Comparison of ENCODE assay signal across 8 mouse cellular contexts in genomic region chr5:48599481-48600040, GRCm38 (mm10).
A peak's percentile ranks its signal among the peaks of the same experiment; 100 is the strongest.
DNase-seq lines count a peak whose midpoint lies in the region; ATAC-seq lines count a peak whose summit lies in the region.

No protein-coding gene starts in this region.

- H3K27ac ChIP-seq in kidney, embryonic 16.5 days (ENCODE audit: low read length), result no peak overlapping the region
- H3K27ac ChIP-seq in hindbrain, embryonic 11.5 days (ENCODE audit: low read depth, low read length), result no peak overlapping the region
- no peak overlapping the region for H3K27ac ChIP-seq in neural tube, embryonic 11.5 days (ENCODE audit: low read depth, low read length)

- no peaks in the 10 kb centered on the region for H3K36me3 ChIP-seq in kidney, embryonic 16.5 days (ENCODE audit: insufficient read depth, low read length)
- H3K36me3 ChIP-seq in hindbrain, embryonic 11.5 days (ENCODE audit: control insufficient read depth, insufficient read depth, low read length), result no peaks in the 10 kb centered on the region
- no peaks in the 10 kb centered on the region for H3K36me3 ChIP-seq in neural tube, embryonic 11.5 days (ENCODE audit: control insufficient read depth, insufficient read depth, low read length)

- WGBS in kidney, embryonic 16.5 days, result 1% methylated on average over 12 of the region's 12 CpGs
- under 1% methylated on average over 12 of the region's 12 CpGs for WGBS in hindbrain, embryonic 11.5 days
- 3% methylated on average over 12 of the region's 12 CpGs for WGBS in neural tube, embryonic 11.5 days

- peak overlapping the region; percentile 42 for H3K4me2 ChIP-seq in kidney, embryonic 16.5 days (replicated peaks; ENCODE audit: low read depth, low read length)
- peak overlapping the region; percentile 39 for H3K4me2 ChIP-seq in hindbrain, embryonic 11.5 days (replicated peaks; ENCODE audit: low read depth, low read length)
- H3K4me2 ChIP-seq in neural tube, embryonic 11.5 days (ENCODE audit: low read depth), result peak overlapping the region; percentile 40

- ATAC-seq in kidney, embryonic 16.5 days (ENCODE audit: low FRiP score, low TSS enrichment), result peak; percentile 67; the same call in 1 of the 2 replicates
- peak; percentile 68 for ATAC-seq in hindbrain, embryonic 11.5 days (ENCODE audit: low FRiP score)
- ATAC-seq in neural tube, embryonic 11.5 days (ENCODE audit: insufficient read depth, low FRiP score, low TSS enrichment), result 0 out of 2 replicates have a peak, but pooled peaks have one; percentile 49

- H3K27me3 ChIP-seq in kidney, embryonic 16.5 days (ENCODE audit: insufficient read depth, low read length), result peaks cover 13% of the 10 kb centered on the region
- H3K27me3 ChIP-seq in hindbrain, embryonic 11.5 days (ENCODE audit: control insufficient read depth, insufficient read depth, low read length), result no peaks in the 10 kb centered on the region
- no peaks in the 10 kb centered on the region for H3K27me3 ChIP-seq in neural tube, embryonic 11.5 days (ENCODE audit: control insufficient read depth, insufficient read depth, low read length)

- no peak for DNase-seq in kidney, adult 18-20 months
- DNase-seq in cerebellum, adult 9-10 months, result peak; percentile 42
- DNase-seq in hindbrain, embryonic 11.5 days (ENCODE audit: low spot score), result peak; percentile 47
- peak; percentile 35 for DNase-seq in neural tube, embryonic 11.5 days (ENCODE audit: low spot score)
- DNase-seq in thymus, postnatal 25 days, result no peak
- DNase-seq in adrenal gland, adult 2 months, result no peak
- DNase-seq in gastrocnemius, adult 18-20 months (ENCODE audit: low spot score), result no peak

- peak overlapping the region; percentile 22 for H3K4me3 ChIP-seq in kidney, embryonic 16.5 days (ENCODE audit: low read length)
- H3K4me3 ChIP-seq in hindbrain, embryonic 11.5 days (ENCODE audit: low read depth, low read length), result peak overlapping the region; percentile 17
- peak overlapping the region; percentile 8; the same call in 1 of the 2 replicates for H3K4me3 ChIP-seq in neural tube, embryonic 11.5 days (ENCODE audit: low read depth, low read length)

- no peak overlapping the region for H3K9ac ChIP-seq in kidney, embryonic 16.5 days (replicated peaks; ENCODE audit: low read length)
- peak overlapping the region; percentile 44; the same call in 1 of the 2 replicates for H3K9ac ChIP-seq in hindbrain, embryonic 11.5 days (ENCODE audit: low read depth, low read length)
- no peak overlapping the region for H3K9ac ChIP-seq in neural tube, embryonic 11.5 days (ENCODE audit: low read length)

- 0 out of 2 replicates have a peak, but pooled peaks cover 6% of the 10 kb centered on the region for H3K4me1 ChIP-seq in kidney, embryonic 16.5 days (ENCODE audit: insufficient read depth, low read length)
- H3K4me1 ChIP-seq in hindbrain, embryonic 11.5 days (replicated peaks; ENCODE audit: control insufficient read depth, insufficient read depth, low read length), result no peaks in the 10 kb centered on the region
- no peaks in the 10 kb centered on the region for H3K4me1 ChIP-seq in neural tube, embryonic 11.5 days (ENCODE audit: control insufficient read depth, insufficient read depth, low read length)

- H3K9me3 ChIP-seq in kidney, embryonic 16.5 days (ENCODE audit: low read length), result no peaks in the 10 kb centered on the region
- no peaks in the 10 kb centered on the region for H3K9me3 ChIP-seq in hindbrain, embryonic 11.5 days (ENCODE audit: control insufficient read depth, low read length)
- H3K9me3 ChIP-seq in neural tube, embryonic 11.5 days (ENCODE audit: control insufficient read depth, low read length), result no peaks in the 10 kb centered on the region

Comparison
In these comparisons a context has a peak if more than half of its experiments do, and no peak if none do; other contexts are left out.
1. DNase-seq: peak in cerebellum, adult 9-10 months (single experiment), hindbrain, embryonic 11.5 days (single experiment) and neural tube, embryonic 11.5 days (single experiment); none in kidney, adult 18-20 months (single experiment), thymus, postnatal 25 days (single experiment), adrenal gland, adult 2 months (single experiment) and gastrocnemius, adult 18-20 months (single experiment).
2. Peak in every context shown above with its lines, with median percentiles within 50 percentile points of each other: ATAC-seq, H3K4me2 ChIP-seq and H3K4me3 ChIP-seq.